Mouse (Mus musculus) CD4-positive, CD25-positive, alpha-beta regulatory T cell, adult 2 months (primary cell): ENCODE results near the gene Ccdc155.
A peak's percentile ranks its signal among the peaks of the same experiment; 100 is the strongest.

Experiments
- DNase-seq: peaks from one replicate; pipeline ENCODE4 v3.0.0-alpha.2; 2012; ENCODE audit warnings: low read depth, low spot score

Ccdc155 gene

GRCm38 (mm10) chr7:45226421-45226820, 21.7 kb upstream of the Ccdc155 start:
- DNase-seq: no peak

- DNase-seq: no peak
Measured at GRCm38 (mm10) chr7:45224826-45225225, 20.1 kb upstream of the Ccdc155 start.

GRCm38 (mm10) chr7:45221680-45222079, 17.0 kb upstream of the Ccdc155 start:
- no peak for DNase-seq

GRCm38 (mm10) chr7:45216442-45217183, 11.9 kb upstream of the Ccdc155 start:
- no peak for DNase-seq

GRCm38 (mm10) chr7:45215673-45216441, 11.2 kb upstream of the Ccdc155 start, which contains the start of gene Tead2:
Tead2 (plus strand) TSS chr7:45215753.
- DNase-seq: no peak

- no peak for DNase-seq
Measured at GRCm38 (mm10) chr7:45213708-45214107, 9.0 kb upstream of the Ccdc155 start.

- DNase-seq: no peak
Measured at GRCm38 (mm10) chr7:45212356-45212755, 7.7 kb upstream of the Ccdc155 start.

GRCm38 (mm10) chr7:45211851-45212251, 7.2 kb upstream of the Ccdc155 start, which contains the start of gene Dkkl1:
Dkkl1 (minus strand) TSS chr7:45212147.
- DNase-seq: peak; percentile 61

GRCm38 (mm10) chr7:45211070-45211469, 6.4 kb upstream of the Ccdc155 start:
- DNase-seq: peak; percentile 37

- no peak for DNase-seq
Measured at GRCm38 (mm10) chr7:45208260-45208659, 3.6 kb upstream of the Ccdc155 start.

- no peak for DNase-seq
Measured at GRCm38 (mm10) chr7:45202654-45203053, 2.0 kb downstream of the Ccdc155 start.

- DNase-seq: no peak
Measured at GRCm38 (mm10) chr7:45198961-45199360, 5.7 kb downstream of the Ccdc155 start.

- DNase-seq: peak; percentile 72
Measured at GRCm38 (mm10) chr7:45198435-45198834, 6.3 kb downstream of the Ccdc155 start.

GRCm38 (mm10) chr7:45196994-45197393, 7.7 kb downstream of the Ccdc155 start:
- DNase-seq: no peak

GRCm38 (mm10) chr7:45196176-45196535, 8.5 kb downstream of the Ccdc155 start:
- no peak for DNase-seq

- DNase-seq: no peak
Measured at GRCm38 (mm10) chr7:45195341-45196175, 9.1 kb downstream of the Ccdc155 start.

GRCm38 (mm10) chr7:45193871-45194785, 10.6 kb downstream of the Ccdc155 start:
- no peak for DNase-seq

- no peak for DNase-seq
Measured at GRCm38 (mm10) chr7:45193406-45193805, 11.3 kb downstream of the Ccdc155 start.

GRCm38 (mm10) chr7:45192585-45193310, 11.9 kb downstream of the Ccdc155 start:
- no peak for DNase-seq

GRCm38 (mm10) chr7:45191803-45192363, 12.8 kb downstream of the Ccdc155 start:
- DNase-seq: no peak
